Mouse (Mus musculus) G1E (cell line): Measurements from ENCODE around the gene Nt5e.

Experiments used
- CTCF ChIP-seq: IDR thresholded peaks from 2 replicates; pipeline ENCODE4 v1.5.1; 2012; ENCODE audit warnings: low read depth, low read length, inconsistent platforms, mixed read lengths
- GATA1 ChIP-seq: IDR thresholded peaks from 2 replicates; pipeline ENCODE4 v1.6.1; 2012; ENCODE audit warnings: borderline replicate concordance, low read length, inconsistent platforms, mixed read lengths

DNA sequence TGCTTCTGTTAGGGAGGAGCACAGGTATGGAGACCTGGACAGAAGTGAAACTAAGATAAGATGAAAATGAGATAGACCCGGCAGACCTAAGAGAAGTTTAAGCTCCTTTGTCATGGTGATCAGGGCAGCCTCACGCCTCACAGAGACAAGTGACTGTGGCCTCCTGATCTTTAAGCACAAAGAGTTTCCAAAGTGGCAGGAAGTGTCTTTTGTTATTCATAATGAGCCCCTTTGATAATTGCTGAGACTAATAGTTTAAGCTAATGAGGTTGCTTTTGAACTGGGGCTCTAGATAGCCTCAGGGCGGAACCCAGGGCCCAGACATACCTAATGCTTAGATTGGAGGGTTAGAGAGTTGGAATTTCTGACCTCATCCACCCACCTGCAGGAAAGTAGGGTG lies 5.5 kb downstream of the Nt5e start:
- no peak for TF ChIP-seq CTCF
- TF ChIP-seq GATA1: no peak
